Mouse (Mus musculus) stomach, postnatal 0 days (tissue): ENCODE data around the gene Ddb1. TPM values are rescaled to one million over a fixed set of nuclear protein-coding genes. Genes with fewer than 3 reads are reported as not detected.
A peak's percentile ranks its signal among the peaks of the same experiment; 100 is the strongest.

ENCODE experiments used
- ATAC-seq: fragments of 200-750 bp; cut with Nextera tagmentation; 2 replicates; pipeline ENCODE4 v1.8.0; 2017; ENCODE audit not compliant: low FRiP score, low TSS enrichment
- DNase-seq: peaks from one replicate; pipeline ENCODE4 v3.0.0-alpha.2; 2016; ENCODE audit warnings: low spot score
- H3K27ac ChIP-seq: fragments of 300-500 bp; sonication (generic); replicated peaks from 2 replicates; pipeline ENCODE4 v1.5.1; 2014; ENCODE audit warnings: mild to moderate bottlenecking, control low read depth
- H3K27me3 ChIP-seq: fragments of 300-500 bp; sonication (generic); 2 replicates; pipeline ENCODE4 v1.6.1; 2014; ENCODE audit warnings: low read length; ENCODE audit not compliant: control insufficient read depth, insufficient read depth
- H3K36me3 ChIP-seq: fragments of 300-500 bp; sonication (generic); 2 replicates; pipeline ENCODE4 v1.6.1; 2014; ENCODE audit warnings: low read length, mixed read lengths; ENCODE audit not compliant: control insufficient read depth, insufficient read depth
- H3K4me1 ChIP-seq: fragments of 300-500 bp; sonication (generic); replicated peaks from 2 replicates; pipeline ENCODE4 v1.6.1; 2014; ENCODE audit warnings: antibody characterized with exemption; ENCODE audit not compliant: control insufficient read depth, insufficient read depth
- H3K4me2 ChIP-seq: fragments of 300-500 bp; sonication (generic); replicated peaks from 2 replicates; pipeline ENCODE4 v1.6.1; 2014; ENCODE audit warnings: low read depth, mild to moderate bottlenecking, control low read depth, moderate library complexity
- H3K4me3 ChIP-seq: fragments of 300-500 bp; sonication (generic); 2 replicates; pipeline ENCODE4 v1.5.1; 2014; ENCODE audit warnings: low read depth, low read length, control low read depth
- H3K9ac ChIP-seq: fragments of 300-500 bp; sonication (generic); 2 replicates; pipeline ENCODE4 v1.6.1; 2014; ENCODE audit warnings: mild to moderate bottlenecking, low read length, control low read depth, mixed read lengths
- H3K9me3 ChIP-seq: fragments of 300-500 bp; sonication (generic); 2 replicates; pipeline ENCODE4 v1.6.1; 2016; ENCODE audit warnings: low read length; ENCODE audit not compliant: control insufficient read depth
- CTCF ChIP-seq: IDR thresholded peaks from 2 replicates; pipeline ENCODE4 v1.5.1; 2016; ENCODE audit warnings: antibody characterized with exemption, low read depth, mild to moderate bottlenecking, moderate library complexity
- EP300 ChIP-seq: optimal IDR thresholded peaks from 2 replicates; pipeline ENCODE3; 2016; ENCODE audit warnings: antibody characterized with exemption
- WGBS: fragments of 180-500 bp; shearing (Covaris S2); extraction: QIAGEN DNeasy Blood & Tissue Kit; methylation state at CpG from one replicate; pipeline ENCODE4 v1.1.7; 2014; 5-methylcytosine and 5-hydroxymethylcytosine counted together
- polyA plus RNA-seq: library from polyadenylated mRNA; unstranded; fragments of >200 nt; fragmentation: Nextera tagmentation; extraction: Ambion mirVana; gene quantifications from 2 replicates; pipeline ENCODE4 v1.2.1, GENCODE M21; 2015

Ddb1 gene
- polyA plus RNA-seq, 1 experiment from 2014 or later, result 110 TPM

GRCm38 (mm10) chr19:10587231-10587630 is 17.9 kb upstream of the Ddb1 start:
- no peak for TF ChIP-seq EP300
- TF ChIP-seq CTCF, result no peak
- Histone ChIP-seq H3K4me3 (no peak overlapping the region), H3K27me3 (no peaks in the 10 kb centered on the region), H3K36me3 (no peaks in the 10 kb centered on the region), H3K9ac (no peak overlapping the region), H3K4me1 (no peaks in the 10 kb centered on the region), H3K27ac (no peak overlapping the region), H3K4me2 (no peak overlapping the region), H3K9me3 (no peaks in the 10 kb centered on the region)
- DNase-seq, result no peak
- no peak for ATAC-seq
- WGBS, result 87% methylated on average over 8 of the region's 8 CpGs

- no peak overlapping the region for H3K4me3 ChIP-seq
- H3K27me3 ChIP-seq, result no peaks in the 10 kb centered on the region
- 57% methylated on average over 5 of the region's 5 CpGs for WGBS
- TF ChIP-seq CTCF (no peak), EP300 (no peak)
- no peaks in the 10 kb centered on the region for H3K36me3 ChIP-seq
- H3K4me2 ChIP-seq, result no peak overlapping the region
- ATAC-seq (no peak), DNase-seq (no peak)
- no peak overlapping the region for H3K27ac ChIP-seq
- no peaks in the 10 kb centered on the region for H3K9me3 ChIP-seq
- H3K4me1 ChIP-seq, result no peaks in the 10 kb centered on the region
- no peak overlapping the region for H3K9ac ChIP-seq
Measured at GRCm38 (mm10) chr19:10589127-10589857, 15.8 kb upstream of the Ddb1 start.

GRCm38 (mm10) chr19:10590301-10590700 is 14.8 kb upstream of the Ddb1 start:
- no peaks in the 10 kb centered on the region for H3K9me3 ChIP-seq
- H3K4me2 ChIP-seq, result no peak overlapping the region
- H3K4me1 ChIP-seq, result no peaks in the 10 kb centered on the region
- no peaks in the 10 kb centered on the region for H3K36me3 ChIP-seq
- H3K27me3 ChIP-seq, result no peaks in the 10 kb centered on the region
- no peak overlapping the region for H3K9ac ChIP-seq
- ATAC-seq, result no peak
- no peak for DNase-seq
- no peak overlapping the region for H3K4me3 ChIP-seq
- H3K27ac ChIP-seq, result no peak overlapping the region
- TF ChIP-seq EP300 (no peak), CTCF (no peak)
- 57% methylated on average over 3 of the region's 3 CpGs for WGBS

GRCm38 (mm10) chr19:10591659-10592377 is 13.3 kb upstream of the Ddb1 start:
- ATAC-seq, result no peak

GRCm38 (mm10) chr19:10598188-10598587 is 6.9 kb upstream of the Ddb1 start:
- peak; percentile 19 for DNase-seq
- H3K36me3 ChIP-seq, result no peaks in the 10 kb centered on the region; the same call in 1 of the 2 replicates
- WGBS, result 34% methylated on average over 3 of the region's 3 CpGs

More at GRCm38 (mm10) chr19:10591659-10592377, 13.3 kb upstream of the Ddb1 start:
- Histone ChIP-seq H3K27me3 (no peaks in the 10 kb centered on the region), H3K4me3 (no peak overlapping the region), H3K27ac (no peak overlapping the region), H3K4me2 (no peak overlapping the region), H3K9me3 (no peaks in the 10 kb centered on the region), H3K9ac (no peak overlapping the region), H3K4me1 (no peaks in the 10 kb centered on the region), H3K36me3 (no peaks in the 10 kb centered on the region; the same call in 1 of the 2 replicates)
- 90% methylated on average over 6 of the region's 6 CpGs for WGBS
- DNase-seq, result no peak
- TF ChIP-seq EP300 (no peak), CTCF (no peak)

GRCm38 (mm10) chr19:10599648-10600047 is 5.5 kb upstream of the Ddb1 start:
- no peak overlapping the region for H3K9ac ChIP-seq
- no peaks in the 10 kb centered on the region for H3K27me3 ChIP-seq
- H3K4me1 ChIP-seq, result 0 out of 2 replicates have a peak, but pooled peaks cover 2% of the 10 kb centered on the region
- ATAC-seq (no peak), DNase-seq (no peak)
- TF ChIP-seq CTCF (no peak), EP300 (no peak)
- H3K9me3 ChIP-seq, result no peaks in the 10 kb centered on the region
- no peak overlapping the region for H3K4me3 ChIP-seq
- H3K4me2 ChIP-seq, result no peak overlapping the region
- no peak overlapping the region for H3K27ac ChIP-seq
- whole genome bisulfite sequencing, result 96% methylated on average over 2 of the region's 2 CpGs
- no peaks in the 10 kb centered on the region; the same call in 1 of the 2 replicates for H3K36me3 ChIP-seq

More at GRCm38 (mm10) chr19:10598188-10598587, 6.9 kb upstream of the Ddb1 start:
- TF ChIP-seq CTCF, result peak; percentile 47; the same call in 1 of the 2 replicates
- no peak for TF ChIP-seq EP300
- Histone ChIP-seq H3K9ac (no peak overlapping the region), H3K4me1 (no peaks in the 10 kb centered on the region), H3K4me3 (no peak overlapping the region), H3K9me3 (no peaks in the 10 kb centered on the region), H3K4me2 (no peak overlapping the region), H3K27ac (no peak overlapping the region), H3K27me3 (no peaks in the 10 kb centered on the region)
- no peak for ATAC-seq
